Mouse (Mus musculus) regulatory T cell (primary cell): Measurements from ENCODE around the gene Cdca3.

ENCODE experiments used
- in situ Hi-C: fragments of 300-600 bp; cut with MboI, MseI; formaldehyde crosslinking; loops from one replicate; pipeline ENCODE4 v1.15.1; 2025; ENCODE audit warnings: high pct_unique_total_duplicates

Gene Cdca3

GRCm38 (mm10) chr6:124831649-124832048 is 2.3 kb downstream of the Cdca3 start:
- in situ Hi-C loops: no loop called here

DNA sequence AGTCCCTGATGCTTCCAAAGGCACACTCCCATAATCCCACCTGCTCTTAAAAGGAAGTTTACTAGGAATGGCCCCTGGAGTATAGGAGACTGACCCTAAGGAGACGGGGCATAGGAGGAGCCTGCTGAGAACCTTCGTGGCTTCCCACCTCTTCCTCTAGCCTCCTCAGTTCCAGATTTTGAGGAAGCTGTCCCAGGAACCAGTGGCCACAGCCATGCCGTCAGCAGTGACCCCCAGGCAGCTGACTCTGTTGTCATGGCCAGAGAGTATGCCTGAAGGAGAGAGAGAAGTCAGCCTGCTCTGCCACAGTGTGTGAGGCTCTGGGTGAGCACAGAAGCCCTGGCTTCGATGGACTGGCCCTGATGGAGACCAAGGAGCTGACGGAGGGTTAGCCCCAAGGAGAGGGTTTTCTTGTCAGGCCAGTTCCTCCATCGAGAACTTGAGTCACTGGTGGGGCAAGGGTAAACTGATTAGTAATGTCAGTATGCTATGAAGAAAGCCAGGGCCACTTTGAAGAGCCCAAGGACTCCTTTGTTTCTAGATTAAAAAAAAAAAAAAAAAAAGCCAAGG is 5.2 kb downstream of the Cdca3 start:
- in situ Hi-C loops: no loop called here

DNA sequence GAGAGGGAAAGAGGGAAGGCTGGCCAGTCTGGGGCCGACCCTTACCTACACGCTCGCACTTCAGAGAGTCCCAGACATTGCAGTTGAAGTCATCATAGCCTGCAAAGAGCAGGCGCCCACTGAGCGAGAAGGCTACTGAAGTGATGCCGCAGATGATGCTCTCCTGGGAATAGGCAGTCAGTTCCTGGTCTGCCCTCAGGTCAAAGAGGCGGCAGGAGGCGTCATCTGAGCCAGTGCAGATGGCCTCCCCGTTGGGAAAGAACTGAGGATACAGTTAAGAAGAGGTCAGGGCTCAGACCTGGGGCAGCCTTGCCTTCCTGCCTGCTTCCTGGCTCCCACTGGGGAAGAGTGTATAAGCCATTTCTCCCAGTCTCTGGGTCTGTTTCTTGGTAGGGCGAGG is 6.2 kb downstream of the Cdca3 start:
- in situ Hi-C loops: no loop called here

GRCm38 (mm10) chr6:124836411-124836810 is 7.1 kb downstream of the Cdca3 start:
- in situ Hi-C loops: no loop called here

DNA sequence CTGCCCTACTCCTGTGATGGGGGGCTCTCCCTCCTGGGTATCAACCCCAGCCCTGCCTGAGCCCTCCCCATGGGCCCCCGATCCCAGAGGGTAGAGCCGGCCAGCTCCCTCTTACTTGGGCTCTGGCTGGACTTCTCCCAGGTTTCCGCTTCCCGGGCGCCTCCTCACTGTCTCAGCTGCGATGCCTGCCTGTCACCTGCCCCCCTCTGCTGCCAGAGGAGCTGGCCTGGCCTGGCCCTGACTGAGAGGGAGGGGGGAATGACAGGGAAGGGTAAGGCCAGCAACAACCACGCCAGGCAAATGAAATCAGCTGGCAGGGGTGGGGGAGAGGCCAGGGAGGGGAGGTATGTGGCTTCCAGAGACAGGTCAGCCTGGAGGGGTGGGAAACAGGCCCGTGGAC is 10.5 kb downstream of the Cdca3 start:
- in situ Hi-C loops: no loop called here

DNA sequence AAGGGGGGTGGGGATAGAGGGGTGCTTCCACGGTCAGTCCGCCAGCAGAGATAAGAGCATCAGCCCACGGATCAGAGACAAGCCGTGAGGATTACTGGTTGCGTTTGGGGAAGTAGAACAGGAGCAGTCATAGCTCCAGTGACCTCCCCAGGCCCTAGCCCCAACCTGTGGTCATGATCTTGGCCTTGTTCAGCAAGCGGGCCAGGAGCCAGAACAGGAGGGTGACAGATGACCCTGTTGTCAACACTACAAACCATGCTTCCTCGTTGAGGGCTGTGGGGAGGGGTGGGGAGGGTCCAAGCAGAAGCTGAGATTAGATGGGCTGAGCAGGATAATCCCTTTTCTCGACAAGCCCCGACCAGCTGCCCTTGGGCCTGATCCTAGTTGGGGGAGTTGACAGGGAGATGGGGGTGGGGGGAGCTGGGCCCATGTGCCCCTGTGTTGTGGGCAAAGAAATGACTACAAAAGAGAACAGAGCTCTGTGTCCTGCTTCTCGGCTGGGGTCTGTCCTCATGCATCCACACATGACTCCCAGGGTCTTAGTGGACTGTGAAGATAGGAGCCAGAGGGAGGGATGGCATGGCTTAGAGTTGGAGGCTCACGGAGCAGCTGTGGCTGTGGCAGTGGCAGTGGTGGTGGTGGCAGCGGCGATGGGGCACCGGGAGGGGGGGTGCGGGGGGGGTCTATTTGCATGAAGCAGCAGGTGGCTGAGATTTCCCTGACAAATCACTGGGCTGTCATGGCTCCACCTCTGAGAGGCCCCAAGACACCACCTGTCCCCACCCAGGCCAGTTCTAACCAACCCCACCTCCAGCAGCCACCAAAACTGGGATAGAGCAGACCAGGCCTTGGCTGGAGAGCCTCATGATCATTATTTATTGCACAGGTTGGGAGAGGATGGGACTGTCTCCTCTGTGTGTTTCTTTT is 11.2 kb downstream of the Cdca3 start, which contains the start of gene Gnb3:
Gnb3 (minus strand) TSS at position 35 of the 927 bp plus-strand sequence.
- in situ Hi-C loops: no loop called here

GRCm38 (mm10) chr6:124847305-124847704 is 18.0 kb downstream of the Cdca3 start:
- in situ Hi-C loops: no loop called here

DNA sequence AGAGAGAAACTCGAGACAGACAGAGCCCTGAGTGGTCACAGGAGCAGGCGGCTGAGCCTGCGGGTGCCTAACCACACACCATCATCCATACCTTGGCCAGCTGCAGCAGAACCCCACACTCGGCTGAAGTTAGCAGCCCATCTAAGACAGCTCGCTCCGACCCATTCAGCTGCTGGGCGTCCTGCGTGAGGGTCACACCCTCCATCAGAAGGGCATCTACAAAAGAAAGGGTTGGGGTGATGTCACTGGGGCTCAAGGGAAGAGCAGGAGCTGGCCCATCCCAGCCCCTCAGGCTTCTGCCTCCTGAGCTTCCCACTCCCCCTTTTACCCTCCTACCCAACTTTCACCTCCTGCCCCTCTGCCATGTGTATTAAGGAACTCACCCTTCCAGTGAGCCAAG is 21.2 kb downstream of the Cdca3 start:
- in situ Hi-C loops: no loop called here

- in situ Hi-C loops: no loop called here
Measured at GRCm38 (mm10) chr6:124854647-124855046, 25.3 kb downstream of the Cdca3 start.

GRCm38 (mm10) chr6:124856321-124856720 is 27.0 kb downstream of the Cdca3 start:
- in situ Hi-C loops: no loop called here

GRCm38 (mm10) chr6:124856916-124857839 is 27.8 kb downstream of the Cdca3 start, which contains the start of gene P3h3:
P3h3 (minus strand) TSS chr6:124857752.
- in situ Hi-C loops: no loop called here

GRCm38 (mm10) chr6:124857840-124858530 is 28.6 kb downstream of the Cdca3 start:
- in situ Hi-C loops: no loop called here

GRCm38 (mm10) chr6:124858561-124859318 is 29.4 kb downstream of the Cdca3 start:
- in situ Hi-C loops: no loop called here

- in situ Hi-C loops: no loop called here
Measured at GRCm38 (mm10) chr6:124859725-124860124, 30.4 kb downstream of the Cdca3 start.

- in situ Hi-C loops: no loop called here
Measured at GRCm38 (mm10) chr6:124860511-124860910, 31.2 kb downstream of the Cdca3 start.

GRCm38 (mm10) chr6:124861266-124861665 is 31.9 kb downstream of the Cdca3 start:
- in situ Hi-C loops: no loop called here

GRCm38 (mm10) chr6:124861802-124862201 is 32.5 kb downstream of the Cdca3 start:
- in situ Hi-C loops: no loop called here

DNA sequence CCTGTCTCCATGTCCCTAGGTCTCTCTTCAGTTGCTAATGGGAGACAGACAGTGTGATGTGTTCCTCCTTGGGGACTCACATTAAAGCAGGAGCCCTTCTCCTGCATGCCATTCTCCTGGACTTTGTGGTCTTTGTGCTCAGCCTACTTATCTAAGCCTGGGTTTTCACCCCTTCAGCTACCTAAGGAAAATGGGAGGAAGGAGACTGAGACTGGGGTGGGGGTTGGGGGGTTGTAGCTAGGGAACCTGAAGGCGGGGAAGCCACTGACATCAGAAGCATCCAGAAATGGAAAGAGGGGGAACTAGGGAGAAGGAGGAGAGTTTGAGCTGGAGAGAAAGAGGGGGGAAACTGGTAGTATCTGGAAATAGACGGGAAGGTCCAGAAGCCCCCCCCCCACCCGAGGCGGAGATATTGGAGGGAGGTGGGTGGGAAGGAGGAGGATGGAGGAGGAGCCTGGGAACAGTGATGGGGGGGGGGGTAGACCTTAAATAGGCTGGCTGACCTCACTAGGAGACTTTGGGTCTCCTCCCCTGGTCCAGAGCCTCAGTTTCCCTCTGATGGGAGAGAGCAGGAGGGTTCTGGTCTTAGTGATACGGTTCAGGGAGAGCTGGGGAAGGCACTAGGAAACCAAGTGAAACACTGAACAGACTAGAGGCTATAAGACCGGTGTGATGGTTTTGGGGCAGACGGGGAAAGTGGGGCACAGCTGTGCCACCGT is 33.2 kb downstream of the Cdca3 start:
- in situ Hi-C loops: no loop called here

DNA sequence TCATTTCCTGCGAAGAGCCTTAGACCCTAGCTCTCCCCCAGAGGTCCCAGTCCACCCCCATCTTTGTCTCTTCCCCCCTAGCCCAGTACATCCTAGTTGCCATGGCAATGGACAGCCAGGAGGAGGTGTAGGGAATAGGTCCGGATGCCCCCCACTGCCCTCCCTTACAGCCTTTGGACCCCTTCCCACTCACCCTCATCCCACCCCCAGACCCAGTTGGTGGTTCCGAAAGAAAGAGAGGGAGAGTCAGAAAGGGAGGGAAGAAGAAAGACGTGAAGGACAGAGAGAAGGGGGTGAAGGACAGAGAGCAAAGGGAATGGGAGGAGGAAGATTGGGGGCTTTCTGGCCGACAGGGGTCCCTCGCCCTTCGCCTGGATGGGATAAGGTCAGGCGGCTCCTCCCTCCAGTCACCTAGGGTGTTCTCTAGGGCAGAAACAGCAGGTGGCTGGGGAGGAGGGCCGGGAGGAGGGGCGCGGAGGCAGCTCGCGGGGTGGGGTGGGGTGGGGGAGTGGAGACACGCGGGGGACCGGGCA is 33.8 kb downstream of the Cdca3 start:
- in situ Hi-C loops: no loop called here
